Mouse (Mus musculus): ENCODE data around the gene Cacna1d. TPM values are rescaled to one million over a fixed set of nuclear protein-coding genes. Genes with fewer than 3 reads are reported as not detected.

The Cacna1d gene
- total and polyA plus RNA-seq, 3 experiments: not detected

DNA sequence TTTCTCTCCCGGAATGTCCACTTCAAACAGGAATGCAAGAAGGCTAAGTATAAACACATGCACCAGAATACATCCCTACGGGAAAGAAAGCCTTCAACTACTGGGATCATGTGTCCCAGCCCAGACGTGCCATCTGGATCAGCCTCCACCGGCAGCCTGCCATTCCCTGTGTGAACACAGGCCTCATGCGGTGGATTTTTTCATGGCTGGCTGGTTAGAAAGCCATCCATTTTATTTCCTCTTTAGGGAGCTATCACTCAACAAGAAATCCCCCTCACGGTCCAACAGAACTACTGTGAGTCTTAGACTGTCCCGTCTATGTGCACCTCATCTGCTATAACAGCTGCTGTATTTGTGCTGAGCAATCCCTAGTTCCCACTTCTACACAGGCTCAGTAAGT, 343.5 kb downstream of the Cacna1d start:
- DNase-seq (ENCODE audit: low read depth, low spot score): no peak
- no peak overlapping the region for H3K4me3 ChIP-seq (ENCODE audit: control insufficient read depth in 1 of 2, insufficient read depth in 1 of 2, low read depth in 2 of 2, low read length in 2 of 2)
- TF ChIP-seq SMC3 (IDR thresholded peaks at IDR 0.05; ENCODE audit: low read depth, low read length): no peak
- no peak for TF ChIP-seq NELFE (IDR thresholded peaks at IDR 0.05; ENCODE audit: low read depth, low read length)
- no peak for TF ChIP-seq E2F4 (IDR thresholded peaks at IDR 0.05; ENCODE audit: borderline replicate concordance, low read depth, low read length)
- TF ChIP-seq MEF2A (IDR thresholded peaks at IDR 0.05; ENCODE audit: extremely low read depth, insufficient replicate concordance, low read depth, low read length, poor library complexity, severe bottlenecking): no peak
- no peak for TF ChIP-seq TAL1 (IDR thresholded peaks at IDR 0.05; ENCODE audit: low read length)
- TF ChIP-seq CTCF (IDR thresholded peaks at IDR 0.05 in 2 of 3, conservative IDR thresholded peaks at IDR 0.05 in 1 of 3; ENCODE audit: control insufficient read depth in 1 of 3, insufficient read depth in 1 of 3, low read depth in 2 of 3, low read length in 3 of 3, poor library complexity in 1 of 3, severe bottlenecking in 1 of 3): no peak
- no peak for TF ChIP-seq BHLHE40 (IDR thresholded peaks at IDR 0.05; ENCODE audit: borderline replicate concordance, low read depth, low read length)
- no peak for TF ChIP-seq GABPA (IDR thresholded peaks at IDR 0.05; ENCODE audit: low read depth, low read length)
- no peak for TF ChIP-seq USF2 (IDR thresholded peaks at IDR 0.05; ENCODE audit: borderline replicate concordance in 1 of 2, insufficient read depth in 1 of 2, low read depth in 1 of 2, low read length in 2 of 2)
- no peak for TF ChIP-seq UBTF (IDR thresholded peaks at IDR 0.05; ENCODE audit: borderline replicate concordance, insufficient read depth, low read depth, low read length)
- TF ChIP-seq MAX (IDR thresholded peaks at IDR 0.05; ENCODE audit: low read length): no peak
- TF ChIP-seq ZC3H11A (IDR thresholded peaks at IDR 0.05; ENCODE audit: low read depth, low read length): no peak
- TF ChIP-seq CHD2 (IDR thresholded peaks at IDR 0.05; ENCODE audit: low read length): no peak
- no peak for TF ChIP-seq SIN3A (IDR thresholded peaks at IDR 0.05; ENCODE audit: low read length)
- no peak for TF ChIP-seq ZMIZ1 (IDR thresholded peaks at IDR 0.05; ENCODE audit: low read depth, low read length)
- no peak for TF ChIP-seq RCOR1 (IDR thresholded peaks at IDR 0.05; ENCODE audit: low read depth, low read length)
- TF ChIP-seq MAZ (IDR thresholded peaks at IDR 0.05; ENCODE audit: low read depth, low read length): no peak
- no peak for TF ChIP-seq RAD21 (IDR thresholded peaks at IDR 0.05; ENCODE audit: low read depth, low read length)
- TF ChIP-seq KAT2A (conservative IDR thresholded peaks at IDR 0.05; ENCODE audit: low read depth, low read length): no peak
- no peaks in the 10 kb centered on the region for H3K9me3 ChIP-seq (replicated peaks; ENCODE audit: insufficient read depth, low read length)
- H3K27me3 ChIP-seq (ENCODE audit: control insufficient read depth in 1 of 2, insufficient read depth in 2 of 2, low read length in 2 of 2): peaks cover 2 to 3% of the 10 kb centered on the region in 2 experiments; a peak in 3 of 4 replicates
- H3K79me2 ChIP-seq (ENCODE audit: control insufficient read depth, insufficient read depth, low read length, poor library complexity): no peaks in the 10 kb centered on the region
- no peak overlapping the region for H3K9ac ChIP-seq (ENCODE audit: control insufficient read depth, low read depth, low read length, poor library complexity, severe bottlenecking)
- H3K36me3 ChIP-seq (ENCODE audit: control insufficient read depth in 1 of 2, insufficient read depth in 2 of 2, low read length in 2 of 2): no peaks in the 10 kb centered on the region
- H3K4me1 ChIP-seq (ENCODE audit: control insufficient read depth in 1 of 2, insufficient read depth in 2 of 2, low read length in 2 of 2): no peaks in the 10 kb centered on the region
- H3K27ac ChIP-seq (ENCODE audit: control insufficient read depth, low read depth, low read length): no peak overlapping the region

DNA sequence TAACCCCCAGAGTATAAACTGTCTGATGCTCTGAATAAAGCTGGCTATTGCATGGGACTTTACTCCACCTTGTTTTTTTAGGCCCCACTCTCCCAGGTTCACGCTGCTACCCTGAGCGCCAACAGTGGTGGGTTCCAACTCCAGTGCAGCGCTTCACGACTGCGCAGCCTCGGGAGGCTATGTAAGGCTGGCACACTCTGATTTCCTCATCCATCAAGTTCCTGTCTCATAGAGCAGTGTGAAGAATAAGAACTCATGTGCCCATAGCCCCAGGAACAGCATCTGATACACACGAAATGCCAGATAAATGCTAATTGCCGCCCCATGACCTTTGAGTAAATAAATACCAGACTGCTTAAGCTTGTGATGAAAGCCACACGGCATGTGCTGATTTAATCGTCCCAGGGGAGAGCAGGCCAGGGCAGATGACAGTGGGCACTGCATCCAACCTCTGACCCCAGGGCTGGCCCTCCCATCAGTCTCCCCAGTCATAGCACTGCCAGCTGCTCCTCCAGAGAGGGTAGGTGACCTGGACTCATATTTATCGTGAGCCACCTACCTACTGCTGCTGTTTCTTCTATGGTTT, 352.8 kb downstream of the Cacna1d start:
- H3K27me3 ChIP-seq (ENCODE audit: control insufficient read depth in 1 of 2, insufficient read depth in 2 of 2, low read length in 2 of 2): peaks cover 1 to 2% of the 10 kb centered on the region in 2 experiments; a peak in 1 of 4 replicates
- H3K27ac ChIP-seq (ENCODE audit: control insufficient read depth, low read depth, low read length): no peak overlapping the region
- no peak overlapping the region for H3K4me3 ChIP-seq (ENCODE audit: control insufficient read depth in 1 of 2, insufficient read depth in 1 of 2, low read depth in 2 of 2, low read length in 2 of 2)
- H3K9ac ChIP-seq (ENCODE audit: control insufficient read depth, low read depth, low read length, poor library complexity, severe bottlenecking): no peak overlapping the region
- H3K9me3 ChIP-seq (replicated peaks; ENCODE audit: insufficient read depth, low read length): no peaks in the 10 kb centered on the region
- no peaks in the 10 kb centered on the region; a peak in 1 of 4 replicates for H3K36me3 ChIP-seq (ENCODE audit: control insufficient read depth in 1 of 2, insufficient read depth in 2 of 2, low read length in 2 of 2)
- TF ChIP-seq SMC3 (IDR thresholded peaks at IDR 0.05; ENCODE audit: low read depth, low read length): no peak
- no peak for TF ChIP-seq POLR2AphosphoS5 (IDR thresholded peaks at IDR 0.05; ENCODE audit: borderline replicate concordance, low read depth, low read length)
- TF ChIP-seq HCFC1 (IDR thresholded peaks at IDR 0.05; ENCODE audit: low read depth, low read length): no peak
- TF ChIP-seq ZKSCAN1 (IDR thresholded peaks at IDR 0.05; ENCODE audit: low read depth, low read length): no peak
- no peak for TF ChIP-seq GABPA (IDR thresholded peaks at IDR 0.05; ENCODE audit: low read depth, low read length)
- no peak for TF ChIP-seq MAX (IDR thresholded peaks at IDR 0.05; ENCODE audit: low read length)
- TF ChIP-seq TAL1 (IDR thresholded peaks at IDR 0.05; ENCODE audit: low read length): no peak
- no peak for TF ChIP-seq RCOR1 (IDR thresholded peaks at IDR 0.05; ENCODE audit: low read depth, low read length)
- no peak for TF ChIP-seq POLR2AphosphoS2 (IDR thresholded peaks at IDR 0.05; ENCODE audit: low read length)
- no peak for TF ChIP-seq KAT2A (conservative IDR thresholded peaks at IDR 0.05; ENCODE audit: low read depth, low read length)
- no peak for TF ChIP-seq USF2 (IDR thresholded peaks at IDR 0.05; ENCODE audit: borderline replicate concordance in 1 of 2, insufficient read depth in 1 of 2, low read depth in 1 of 2, low read length in 2 of 2)
- no peak for TF ChIP-seq MYB (IDR thresholded peaks at IDR 0.05; ENCODE audit: low read depth, low read length)
- no peak for TF ChIP-seq MAZ (IDR thresholded peaks at IDR 0.05; ENCODE audit: low read depth, low read length)
- TF ChIP-seq E2F4 (IDR thresholded peaks at IDR 0.05; ENCODE audit: borderline replicate concordance, low read depth, low read length): no peak
- no peak for TF ChIP-seq UBTF (IDR thresholded peaks at IDR 0.05; ENCODE audit: borderline replicate concordance, insufficient read depth, low read depth, low read length)
- TF ChIP-seq CHD1 (IDR thresholded peaks at IDR 0.05; ENCODE audit: low read depth, low read length): no peak
- no peak for TF ChIP-seq NELFE (IDR thresholded peaks at IDR 0.05; ENCODE audit: low read depth, low read length)
- no peak for DNase-seq (ENCODE audit: low read depth, low spot score)
- H3K4me1 ChIP-seq (ENCODE audit: control insufficient read depth in 1 of 2, insufficient read depth in 2 of 2, low read length in 2 of 2): peaks cover 0 to 4% of the 10 kb centered on the region in 2 experiments; a peak in 1 of 4 replicates
- H3K79me2 ChIP-seq (ENCODE audit: control insufficient read depth, insufficient read depth, low read length, poor library complexity): no peaks in the 10 kb centered on the region

All from MEL (cell line).